19 mouse cellular contexts compared by ENCODE assay signal in genomic region chr16:67106478-67107061, GRCm38 (mm10).
DNase-seq lines count a peak whose midpoint lies in the region; ATAC-seq lines count a peak whose summit lies in the region.
"Had no signal": no experiment of that assay in that cellular context is flagged by ENCODE, and none has a peak within 500 bp of the region (broad histone marks: within the 10 kb centered on the region; RNA-seq: fewer than 3 reads in every experiment).

No protein-coding gene starts in this region.

- H3K27ac ChIP-seq in liver, embryonic 15.5 days (replicated peaks) = no peak overlapping the region
- H3K27ac ChIP-seq: heart, adult 2 months; intestine, embryonic 15.5 days; macrophage had no signal

- H3K4me1 ChIP-seq in liver, embryonic 15.5 days (replicated peaks) = no peaks in the 10 kb centered on the region
- H3K4me1 ChIP-seq: intestine, embryonic 15.5 days had no signal

- no peaks in the 10 kb centered on the region for H3K27me3 ChIP-seq in liver, embryonic 15.5 days
- H3K27me3 ChIP-seq: intestine, embryonic 15.5 days had no signal

- DNase-seq in frontal cortex, postnatal 10 days (ENCODE audit: low spot score in 2 of 2) = no peak
- DNase-seq in retina, postnatal 1 day = peak; percentile 24
- no peak for DNase-seq in retina, embryonic 14.5 days (ENCODE audit: low spot score)
- no peak for DNase-seq in B cell, adult 2 months
- DNase-seq in cerebellum, adult 9-11 months = no peak
- DNase-seq: cerebellum, adult 9-10 months; heart, adult 2 months; heart, postnatal 10 days; kidney, postnatal 10 days; lung, adult 18-20 months; right cerebral cortex, postnatal 4 days; thymus, adult 2 months had no signal

- no peak overlapping the region for H3K9ac ChIP-seq in liver, embryonic 15.5 days
- H3K9ac ChIP-seq: intestine, embryonic 15.5 days had no signal

- H3K4me3 ChIP-seq in liver, embryonic 15.5 days (replicated peaks) = no peak overlapping the region
- H3K4me3 ChIP-seq: heart, adult 2 months; intestine, embryonic 15.5 days; myocyte had no signal

- WGBS in liver, embryonic 15.5 days (ENCODE audit: insufficient replicate concordance) = 41% methylated on average over 8 of the region's 8 CpGs

- ATAC-seq in frontal cortex, adult (ENCODE audit: low TSS enrichment) = peak; percentile 23
- ATAC-seq in liver, embryonic 15.5 days (ENCODE audit: insufficient read depth) = peak; percentile 28; the same call in 1 of the 2 replicates
- ATAC-seq in CD4-positive, CD25-positive, alpha-beta regulatory T cell, adult 4 months = no peak
- ATAC-seq: activated CD4-positive, CD25-positive, alpha-beta regulatory T cell, adult 4 months; intestine, embryonic 15.5 days had no signal

- no peaks in the 10 kb centered on the region for H3K36me3 ChIP-seq in liver, embryonic 15.5 days (replicated peaks)
- H3K36me3 ChIP-seq: intestine, embryonic 15.5 days had no signal

- no peaks in the 10 kb centered on the region for H3K9me3 ChIP-seq in liver, embryonic 15.5 days (replicated peaks)
- H3K9me3 ChIP-seq: intestine, embryonic 15.5 days had no signal

- no peak overlapping the region for H3K4me2 ChIP-seq in liver, embryonic 15.5 days
- H3K4me2 ChIP-seq: intestine, embryonic 15.5 days had no signal
